Mouse (Mus musculus) heart, embryonic 16.5 days (tissue): Measurements from ENCODE around the gene Plekhg1. TPM values are rescaled to one million over a fixed set of nuclear protein-coding genes. Genes with fewer than 3 reads are reported as not detected.

Experiments
- ATAC-seq: fragments of 200-750 bp; cut with Nextera tagmentation; replicated peaks from 2 replicates; pipeline ENCODE4 v1.8.0; 2017; ENCODE audit warnings: moderate number of reproducible peaks; ENCODE audit not compliant: insufficient read depth, low FRiP score; ENCODE audit errors: extremely low read depth
- H3K27ac ChIP-seq: fragments of 300-500 bp; sonication (generic); 2 replicates; pipeline ENCODE4 v1.5.1; 2014; ENCODE audit warnings: mild to moderate bottlenecking, low read length, control low read depth, moderate library complexity
- H3K27me3 ChIP-seq: fragments of 300-500 bp; sonication (generic); 2 replicates; pipeline ENCODE4 v1.6.1; 2014; ENCODE audit warnings: low read length, mixed read lengths; ENCODE audit not compliant: control insufficient read depth, insufficient read depth
- H3K36me3 ChIP-seq: fragments of 300-500 bp; sonication (generic); 2 replicates; pipeline ENCODE4 v1.6.1; 2014; ENCODE audit not compliant: control insufficient read depth, insufficient read depth
- H3K4me1 ChIP-seq: fragments of 300-500 bp; sonication (generic); 2 replicates; pipeline ENCODE4 v1.6.1; 2014; ENCODE audit warnings: low read length, mixed read lengths; ENCODE audit not compliant: control insufficient read depth, insufficient read depth
- H3K4me2 ChIP-seq: fragments of 300-500 bp; sonication (generic); 2 replicates; pipeline ENCODE4 v1.6.1; 2014; ENCODE audit warnings: low read depth, mild to moderate bottlenecking, control low read depth, low read length
- H3K4me3 ChIP-seq: fragments of 300-500 bp; sonication (generic); 2 replicates; pipeline ENCODE4 v1.5.1; 2014; ENCODE audit warnings: mild to moderate bottlenecking, control low read depth, low read length
- H3K9ac ChIP-seq: fragments of 300-500 bp; sonication (generic); 2 replicates; pipeline ENCODE4 v1.6.1; 2014; ENCODE audit warnings: low read length, control low read depth
- H3K9me3 ChIP-seq: fragments of 300-500 bp; sonication (generic); replicated peaks from 2 replicates; pipeline ENCODE4 v1.6.1; 2016; ENCODE audit warnings: low read length; ENCODE audit not compliant: control insufficient read depth
- WGBS: fragments of 180-500 bp; shearing (Covaris S2); extraction: QIAGEN DNeasy Blood & Tissue Kit; methylation state at CpG from one replicate; pipeline ENCODE4 v1.1.7; 2014; 5-methylcytosine and 5-hydroxymethylcytosine counted together
- polyA plus RNA-seq: library from polyadenylated mRNA; unstranded; fragments of >200 nt; fragmentation: Nextera tagmentation; extraction: Ambion mirVana; gene quantifications from 2 replicates; pipeline ENCODE4 v1.2.1, GENCODE M21; 2015

Gene Plekhg1
- polyA plus RNA-seq, 1 experiment from 2014 or later = 9.3 TPM

DNA sequence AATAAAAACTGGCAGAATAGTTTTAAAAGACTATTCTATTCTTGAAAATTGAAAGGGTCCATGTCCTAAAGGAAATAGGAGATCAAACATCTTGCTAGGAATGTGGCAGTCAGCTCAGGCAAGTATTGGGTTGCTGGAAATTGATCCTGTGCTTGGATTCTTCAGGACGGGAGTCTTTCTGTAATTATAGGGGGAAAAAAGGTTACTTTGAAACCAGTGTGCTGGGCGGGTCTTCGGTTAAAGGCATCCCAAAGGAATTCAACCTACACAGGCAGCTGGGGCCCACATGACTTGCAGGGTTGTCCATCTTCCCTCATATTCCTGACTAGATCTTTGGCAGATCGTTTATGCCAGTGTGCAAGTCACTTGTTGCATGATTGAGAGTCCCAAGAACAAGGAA, 9.8 kb upstream of the Plekhg1 start:
- no peak overlapping the region for H3K4me2 ChIP-seq
- no peaks in the 10 kb centered on the region for H3K9me3 ChIP-seq

GRCm38 (mm10) chr10:3737034-3737433, 3.1 kb upstream of the Plekhg1 start:
- Histone ChIP-seq H3K9me3 (no peaks in the 10 kb centered on the region), H3K4me1 (no peaks in the 10 kb centered on the region), H3K9ac (no peak overlapping the region), H3K27me3 (no peaks in the 10 kb centered on the region), H3K36me3 (no peaks in the 10 kb centered on the region), H3K4me2 (no peak overlapping the region), H3K27ac (no peak overlapping the region), H3K4me3 (no peak overlapping the region)
- 78% methylated on average over 3 of the region's 3 CpGs for WGBS
- no peak for ATAC-seq

More for the DNA sequence above, 9.8 kb upstream of the Plekhg1 start:
- Histone ChIP-seq H3K4me3 (no peak overlapping the region), H3K4me1 (no peaks in the 10 kb centered on the region), H3K36me3 (no peaks in the 10 kb centered on the region), H3K27ac (no peak overlapping the region), H3K9ac (no peak overlapping the region), H3K27me3 (no peaks in the 10 kb centered on the region)
- no peak for ATAC-seq
- WGBS = 47% methylated on average over 4 of the region's 4 CpGs

DNA sequence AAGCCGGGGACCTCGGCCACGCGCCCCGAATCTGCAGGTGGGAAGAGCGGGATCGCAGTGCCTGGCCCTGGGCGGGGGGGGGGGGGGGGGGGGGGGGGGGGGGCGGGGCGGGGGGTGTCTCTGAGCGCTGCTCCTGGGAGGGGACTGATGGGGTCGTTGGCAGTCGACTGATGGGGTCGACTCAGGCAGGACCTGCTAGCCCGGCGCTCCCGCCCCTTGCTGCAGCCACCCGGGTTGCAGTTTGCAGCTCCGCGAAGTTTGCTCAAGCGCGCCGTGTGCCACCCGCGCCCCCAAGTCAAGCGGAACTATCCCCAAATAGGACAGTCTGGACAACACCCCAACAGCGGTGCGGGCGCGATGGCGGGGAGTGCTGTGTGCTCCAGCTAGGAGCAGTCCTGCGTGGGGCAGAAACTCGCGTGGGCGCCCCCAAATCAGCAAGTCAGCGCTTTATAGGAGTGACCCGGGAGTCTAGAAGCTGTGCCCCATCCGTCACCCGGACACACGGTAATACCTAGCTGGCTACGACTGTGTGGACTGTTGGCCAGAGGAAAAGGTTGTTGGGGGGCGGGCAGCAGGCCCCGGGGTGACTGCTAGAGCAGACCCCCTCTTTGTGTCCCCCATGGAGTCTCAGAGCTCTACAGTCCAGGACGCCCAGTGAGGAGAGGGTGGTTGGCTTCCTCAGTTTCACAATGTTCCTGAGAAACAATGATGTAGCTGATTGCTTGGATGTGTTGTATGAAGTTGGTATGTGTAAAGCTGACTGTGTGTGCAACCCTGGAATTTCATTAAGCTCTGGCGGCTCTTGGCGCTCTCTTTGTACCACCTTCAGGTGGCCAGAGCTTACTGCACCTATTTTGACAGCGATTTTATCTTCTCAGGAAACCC, 582 bp downstream of the Plekhg1 start:
- H3K27ac ChIP-seq = peak overlapping the region; percentile 90
- H3K4me1 ChIP-seq = no peaks in the 10 kb centered on the region
- H3K4me2 ChIP-seq = peak overlapping the region; percentile 97
- WGBS = under 1% methylated on average over 34 of the region's 47 CpGs
- no peaks in the 10 kb centered on the region for H3K36me3 ChIP-seq
- H3K27me3 ChIP-seq = no peaks in the 10 kb centered on the region
- ATAC-seq = peak; percentile 56
- H3K9ac ChIP-seq = peak overlapping the region; percentile 85
- H3K9me3 ChIP-seq = no peaks in the 10 kb centered on the region
- peak overlapping the region; percentile 78 for H3K4me3 ChIP-seq

DNA sequence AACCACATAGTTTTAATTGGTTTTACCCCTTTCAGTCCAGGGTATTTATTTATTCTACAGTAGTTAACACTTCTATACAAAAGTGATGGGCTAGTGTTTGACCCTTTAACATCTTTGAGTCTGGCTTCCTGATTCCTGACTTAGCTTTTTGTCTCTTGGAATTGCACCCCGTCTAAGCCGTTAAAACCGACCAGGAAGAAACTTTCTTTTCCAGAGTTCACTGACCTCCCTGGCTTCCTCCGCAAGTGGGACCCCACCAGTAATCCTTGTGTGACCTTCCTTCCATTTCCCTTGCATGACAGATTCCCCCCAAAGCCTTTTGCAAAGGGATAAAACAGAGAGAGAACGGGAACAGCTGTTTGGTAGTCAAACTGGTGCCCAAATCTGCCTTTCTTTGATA, 1.6 kb downstream of the Plekhg1 start:
- no peaks in the 10 kb centered on the region for H3K9me3 ChIP-seq
- H3K9ac ChIP-seq = peak overlapping the region; percentile 64
- no peaks in the 10 kb centered on the region for H3K27me3 ChIP-seq
- ATAC-seq = no peak
- 13% methylated on average over 5 of the region's 5 CpGs for WGBS
- H3K4me3 ChIP-seq = peak overlapping the region; percentile 78
- H3K36me3 ChIP-seq = no peaks in the 10 kb centered on the region
- H3K4me2 ChIP-seq = peak overlapping the region; percentile 97
- H3K4me1 ChIP-seq = no peaks in the 10 kb centered on the region
- H3K27ac ChIP-seq = 0 out of 2 replicates have a peak overlapping the region, but pooled peaks have one; percentile 62

DNA sequence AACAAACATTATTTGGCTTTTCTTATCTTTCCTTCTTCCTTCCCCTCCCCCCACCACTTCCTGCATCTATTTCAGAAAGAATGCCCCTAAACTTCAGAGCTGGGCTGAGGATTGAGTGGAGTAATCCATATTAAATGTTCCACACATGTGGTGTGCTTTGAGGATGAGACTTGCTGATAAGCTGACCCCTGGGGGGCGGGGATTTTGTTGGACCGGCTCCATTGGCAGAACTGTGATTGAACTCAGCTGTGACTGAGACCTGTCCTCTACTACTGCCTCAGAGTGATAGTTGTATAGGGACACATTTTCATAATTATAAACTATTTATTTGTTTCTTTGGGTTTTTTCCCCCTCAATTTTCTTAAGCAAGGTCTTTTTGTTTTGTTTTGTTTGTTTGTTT, 2.9 kb downstream of the Plekhg1 start:
- H3K36me3 ChIP-seq = no peaks in the 10 kb centered on the region
- no peaks in the 10 kb centered on the region for H3K27me3 ChIP-seq
- WGBS = 32% methylated on average over 2 of the region's 2 CpGs
- ATAC-seq = no peak
- no peak overlapping the region for H3K4me3 ChIP-seq
- no peaks in the 10 kb centered on the region for H3K4me1 ChIP-seq
- H3K9ac ChIP-seq = no peak overlapping the region
- H3K27ac ChIP-seq = no peak overlapping the region
- no peaks in the 10 kb centered on the region for H3K9me3 ChIP-seq
- H3K4me2 ChIP-seq = peak overlapping the region; percentile 32

DNA sequence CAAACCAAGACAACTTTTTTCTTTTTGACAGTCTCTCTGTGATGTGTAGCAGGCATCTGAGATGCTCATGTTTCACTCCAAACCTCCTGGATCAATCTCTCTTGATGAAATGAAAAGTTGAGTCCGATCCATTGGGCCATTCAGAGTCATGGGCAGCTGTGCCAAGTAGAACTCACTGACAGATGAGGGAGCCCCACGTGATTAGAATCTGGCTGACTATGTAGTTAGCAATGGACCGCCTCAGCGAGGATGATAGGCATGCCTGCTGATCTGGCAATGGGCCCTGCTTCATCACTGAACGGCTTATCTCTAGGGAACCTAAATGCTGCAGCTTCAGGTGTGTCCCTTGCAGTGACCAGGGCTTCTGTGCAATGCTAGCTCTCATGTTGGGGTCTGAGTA, 3.7 kb downstream of the Plekhg1 start:
- ATAC-seq = no peak
- Histone ChIP-seq H3K4me3 (no peak overlapping the region), H3K4me2 (no peak overlapping the region), H3K9ac (no peak overlapping the region), H3K9me3 (no peaks in the 10 kb centered on the region), H3K27ac (no peak overlapping the region), H3K4me1 (no peaks in the 10 kb centered on the region), H3K36me3 (no peaks in the 10 kb centered on the region), H3K27me3 (no peaks in the 10 kb centered on the region)
- 66% methylated on average over 5 of the region's 5 CpGs for WGBS

DNA sequence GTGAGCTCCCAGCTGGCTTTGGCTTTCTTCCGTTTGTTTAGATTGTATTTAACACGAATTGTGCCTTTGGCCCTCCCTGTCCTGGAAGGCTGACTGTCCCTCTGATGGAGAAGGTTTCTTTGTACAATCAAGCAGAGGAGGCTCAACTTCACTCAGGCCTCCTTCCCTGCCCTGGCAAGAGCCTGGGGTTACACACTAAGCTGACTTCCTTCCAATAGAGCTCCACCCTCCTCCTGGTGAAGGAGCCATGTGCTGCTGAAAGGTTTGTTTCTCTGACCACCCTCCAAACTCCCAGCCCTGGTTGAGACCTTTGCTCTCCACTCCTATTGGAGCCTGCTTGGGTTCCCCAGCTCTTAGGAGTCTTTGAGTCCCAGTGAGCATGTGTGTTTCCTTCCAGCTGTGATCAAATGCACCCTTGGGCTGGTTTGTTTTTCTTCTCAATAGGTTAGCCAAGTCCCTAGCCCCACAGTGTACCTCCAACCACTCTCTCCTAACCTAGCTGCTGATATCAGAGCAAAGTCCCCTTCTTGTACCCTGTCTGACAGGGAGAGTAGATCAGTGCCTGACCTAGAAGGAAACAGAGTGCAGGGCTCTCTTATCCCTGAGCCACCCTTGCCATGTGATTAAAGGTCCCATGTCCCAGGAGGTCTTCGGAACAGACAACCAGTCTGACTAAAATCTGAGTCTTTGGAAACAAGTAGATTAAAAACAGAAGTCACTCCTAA, 6.8 kb downstream of the Plekhg1 start:
- no peak for ATAC-seq
- H3K9ac ChIP-seq = no peak overlapping the region
- no peaks in the 10 kb centered on the region for H3K36me3 ChIP-seq
- no peak overlapping the region for H3K27ac ChIP-seq
- H3K4me1 ChIP-seq = no peaks in the 10 kb centered on the region
- no peak overlapping the region for H3K4me2 ChIP-seq
- no peaks in the 10 kb centered on the region for H3K27me3 ChIP-seq
- 33% methylated on average over 3 of the region's 3 CpGs for WGBS
- no peak overlapping the region for H3K4me3 ChIP-seq
- H3K9me3 ChIP-seq = no peaks in the 10 kb centered on the region

DNA sequence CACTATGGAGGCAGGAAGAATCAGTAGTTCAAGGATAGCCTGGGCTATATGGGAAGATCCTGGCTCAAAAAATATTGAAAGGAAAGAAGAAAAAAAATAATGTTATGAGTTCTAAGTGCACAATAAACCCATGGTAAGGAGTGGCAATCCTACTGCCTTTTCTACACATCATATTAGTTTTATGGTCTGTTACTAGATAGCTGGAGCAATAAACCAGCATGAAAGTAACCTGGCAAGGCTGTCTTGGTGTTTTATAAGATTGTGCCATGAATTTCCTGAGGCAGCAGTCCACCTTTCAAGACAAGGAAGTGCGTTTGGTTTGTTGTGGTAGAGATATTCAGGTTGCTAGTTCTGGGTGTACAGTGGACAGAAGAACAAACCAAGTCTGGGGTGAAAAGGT, 9.4 kb downstream of the Plekhg1 start:
- Histone ChIP-seq H3K4me2 (no peak overlapping the region), H3K4me3 (no peak overlapping the region), H3K4me1 (no peaks in the 10 kb centered on the region), H3K36me3 (no peaks in the 10 kb centered on the region), H3K9ac (no peak overlapping the region), H3K9me3 (no peaks in the 10 kb centered on the region), H3K27me3 (no peaks in the 10 kb centered on the region), H3K27ac (no peak overlapping the region)
- 62% methylated on average over 1 of the region's 1 CpGs for WGBS
- ATAC-seq = no peak

DNA sequence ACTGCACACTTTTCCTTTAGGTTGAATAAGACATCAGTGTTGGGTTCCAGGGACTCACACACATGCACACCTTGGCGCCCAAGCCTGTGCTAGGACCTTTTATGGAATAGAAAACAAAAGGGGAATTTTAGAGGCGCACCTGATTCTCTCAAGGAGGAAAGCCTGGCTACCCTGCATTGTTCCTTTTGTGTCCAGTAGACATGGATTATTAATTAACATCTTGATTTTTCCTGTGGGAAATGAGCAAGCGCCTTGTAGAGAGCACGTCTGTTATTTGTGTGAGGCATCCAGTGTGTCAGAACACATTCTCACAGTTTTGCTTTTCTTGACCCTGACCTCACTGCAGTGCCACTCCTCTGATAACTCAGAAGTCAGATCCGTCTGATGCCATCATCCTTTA, 21.8 kb downstream of the Plekhg1 start:
- WGBS = 69% methylated on average over 5 of the region's 5 CpGs

More for the DNA sequence above, 21.8 kb downstream of the Plekhg1 start:
- Histone ChIP-seq H3K36me3 (no peaks in the 10 kb centered on the region), H3K9ac (no peak overlapping the region), H3K4me2 (no peak overlapping the region), H3K9me3 (no peaks in the 10 kb centered on the region), H3K4me3 (no peak overlapping the region), H3K4me1 (no peaks in the 10 kb centered on the region), H3K27me3 (no peaks in the 10 kb centered on the region), H3K27ac (0 out of 2 replicates have a peak overlapping the region, but pooled peaks have one; percentile 26)
- no peak for ATAC-seq
